Mouse (Mus musculus): Measurements from ENCODE around the gene Ppdpf.

The Ppdpf gene

GRCm38 (mm10) chr2:181187121-181188000 lies at the start of gene Ppdpf:
Gene Ppdpf (plus strand): TSS chr2:181187247.
- DNase-seq (ENCODE audit: extremely low spot score): peak; percentile 92

- no peak for DNase-seq (ENCODE audit: extremely low spot score)
These were observed 47.3 kb upstream of the Ppdpf start for GRCm38 (mm10) chr2:181139641-181140193.

DNA sequence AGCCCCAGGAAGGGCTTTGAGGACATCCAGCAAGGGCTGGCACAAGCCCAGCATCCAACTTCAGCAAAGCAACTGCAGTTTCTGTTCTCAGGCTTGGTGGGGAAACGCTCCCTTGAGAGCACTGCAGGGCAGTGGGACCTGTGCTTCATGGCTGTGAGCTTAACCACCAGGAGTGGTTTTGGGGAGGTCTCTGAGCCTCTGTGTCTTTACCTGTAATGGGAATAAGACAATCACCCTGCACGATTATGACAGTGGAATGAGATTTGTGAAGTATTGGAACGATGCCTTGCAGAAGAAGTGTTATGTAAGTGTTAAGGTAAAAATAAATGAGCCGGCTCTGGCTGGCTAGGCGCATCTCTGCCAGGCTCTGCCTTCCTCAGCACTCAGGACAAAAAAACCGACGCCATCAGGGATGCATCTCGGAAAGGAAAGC lies 44.3 kb upstream of the Ppdpf start:
- DNase-seq (ENCODE audit: extremely low spot score): no peak

DNA sequence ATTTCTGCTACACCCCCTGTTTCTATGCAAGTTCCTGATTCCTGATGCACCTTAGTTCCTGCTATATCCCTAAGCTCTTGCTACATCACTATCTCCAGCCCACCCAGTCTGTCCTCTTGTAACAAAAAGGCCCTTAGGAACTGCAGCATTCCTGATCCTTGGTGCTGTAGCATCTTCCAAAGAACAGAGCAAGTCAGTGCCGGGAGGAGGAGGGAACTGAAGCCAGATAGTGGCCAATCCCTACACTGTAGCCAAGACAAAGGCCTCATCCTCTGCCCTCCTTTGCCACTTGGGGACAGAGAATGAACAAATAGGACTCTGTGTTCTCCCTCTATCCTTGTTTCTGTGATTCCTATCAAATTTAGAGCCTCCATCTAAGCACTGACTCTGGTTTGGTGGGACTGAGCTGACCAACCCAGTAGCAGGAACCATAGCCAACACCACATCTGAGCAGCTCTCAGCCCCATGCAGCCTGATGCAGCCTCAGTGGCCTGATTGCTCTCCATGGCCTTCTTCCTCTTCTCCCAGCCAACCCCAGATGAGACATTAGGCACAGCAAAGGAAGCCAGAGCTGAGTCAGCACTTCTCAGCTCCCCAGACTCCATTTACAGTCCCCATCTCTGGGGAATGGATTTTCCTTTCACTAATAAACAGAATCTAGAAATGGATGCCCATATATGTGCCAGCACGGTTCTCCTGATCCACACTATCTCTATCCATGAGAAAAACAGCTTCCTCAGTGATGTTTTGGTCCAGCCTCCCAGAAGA lies 43.4 kb upstream of the Ppdpf start:
- DNase-seq (ENCODE audit: extremely low spot score): no peak

GRCm38 (mm10) chr2:181144675-181145074 lies 42.4 kb upstream of the Ppdpf start:
- no peak for DNase-seq (ENCODE audit: extremely low spot score)

DNA sequence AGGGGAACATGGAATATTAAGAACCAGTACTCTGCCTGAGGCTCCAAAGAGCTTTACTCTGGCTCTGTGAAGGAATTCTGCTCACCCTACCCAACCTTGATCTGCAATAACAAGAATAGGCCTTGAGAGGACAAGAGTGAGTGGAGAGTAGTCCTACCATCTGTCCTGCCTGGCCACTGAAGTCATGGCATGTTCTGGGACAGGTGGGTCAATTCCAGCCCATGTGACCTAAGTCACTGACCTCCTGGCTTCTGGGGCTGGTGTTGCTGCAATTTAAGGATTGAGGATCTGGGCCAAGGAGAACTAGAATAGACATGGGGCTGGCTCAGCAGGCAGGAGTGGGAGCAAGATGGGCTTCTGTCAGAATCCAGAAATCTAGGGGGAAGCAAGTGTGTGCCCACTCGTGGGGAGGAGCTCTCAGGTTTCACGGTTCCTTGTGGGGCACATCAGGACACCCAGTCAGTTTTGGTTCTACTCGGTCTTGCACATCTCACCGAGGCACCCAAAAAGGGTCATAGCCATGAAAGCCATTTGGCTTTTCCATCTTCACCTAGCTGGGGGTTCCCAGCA lies 40.0 kb upstream of the Ppdpf start:
- no peak for DNase-seq (ENCODE audit: extremely low spot score)

GRCm38 (mm10) chr2:181147546-181148317 lies 39.3 kb upstream of the Ppdpf start:
- DNase-seq (ENCODE audit: extremely low spot score): peak; percentile 40

DNA sequence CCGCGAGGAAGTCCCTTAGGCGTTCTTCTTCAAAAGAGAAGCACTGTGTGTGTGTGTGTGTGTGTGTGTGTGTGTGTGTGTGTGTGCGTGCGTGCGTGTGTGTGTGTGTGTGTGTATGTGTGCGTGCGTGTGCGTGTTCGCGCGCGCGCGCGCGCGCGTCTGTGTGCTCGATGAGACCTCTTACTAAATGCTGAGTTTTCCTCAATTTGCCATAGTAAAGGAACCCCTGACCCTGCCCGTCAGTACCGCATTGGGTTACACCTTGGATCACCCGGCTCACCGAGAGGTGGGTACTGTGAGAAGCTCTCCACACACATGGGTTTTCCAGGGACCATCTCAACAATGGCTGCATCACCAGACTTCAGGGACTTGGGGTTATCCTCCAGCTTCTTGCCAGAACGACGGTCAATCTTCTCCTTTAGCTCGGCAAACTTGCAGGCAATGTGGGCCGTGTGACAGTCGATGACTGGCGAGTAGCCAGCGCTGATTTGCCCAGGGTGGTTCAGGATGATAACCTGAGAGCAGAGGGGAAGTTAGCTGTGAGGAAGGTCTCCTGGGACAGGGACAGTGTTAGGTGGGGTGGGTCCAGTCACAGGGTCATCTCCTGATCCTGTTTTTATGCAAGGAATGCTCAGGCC lies 38.6 kb upstream of the Ppdpf start:
- DNase-seq (ENCODE audit: extremely low spot score): no peak

DNA sequence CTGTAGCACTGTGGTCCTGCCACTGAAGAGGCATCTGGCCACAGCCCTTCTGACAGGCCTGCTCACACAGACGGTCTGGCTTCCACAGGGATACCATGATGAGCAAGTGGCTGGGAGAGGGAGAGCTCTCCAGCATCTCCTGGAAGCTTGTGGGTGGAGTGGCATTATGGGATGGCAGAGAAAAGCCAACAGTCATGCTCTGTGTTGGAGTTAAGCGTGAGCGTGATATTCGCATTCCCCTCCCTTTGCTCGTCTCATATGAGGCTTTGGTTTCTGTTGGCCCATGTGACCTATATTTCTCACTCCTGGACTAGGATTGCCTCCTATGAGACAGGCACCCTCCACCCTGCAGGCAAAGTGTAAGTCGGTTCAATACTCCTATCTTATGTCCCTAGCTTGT lies 36.8 kb upstream of the Ppdpf start:
- DNase-seq (ENCODE audit: extremely low spot score): no peak

DNA sequence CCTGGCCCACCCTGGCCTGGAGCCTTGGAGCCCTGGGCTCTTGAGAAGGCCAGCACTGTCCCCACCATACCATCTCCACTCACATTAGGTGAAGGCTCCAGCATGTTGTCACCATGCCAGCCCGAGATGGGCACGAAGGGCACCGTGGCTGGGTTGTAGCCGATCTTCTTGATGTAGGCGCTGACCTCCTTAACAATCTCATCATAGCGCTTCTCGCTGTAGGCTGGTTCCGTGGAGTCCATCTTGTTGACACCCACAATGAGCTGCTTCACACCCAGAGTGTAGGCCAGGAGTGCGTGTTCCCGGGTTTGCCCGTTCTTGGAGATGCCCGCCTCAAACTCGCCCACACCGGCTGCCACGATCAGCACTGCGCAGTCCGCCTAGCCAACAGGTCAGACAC lies 34.3 kb upstream of the Ppdpf start:
- DNase-seq (ENCODE audit: extremely low spot score): no peak

DNA sequence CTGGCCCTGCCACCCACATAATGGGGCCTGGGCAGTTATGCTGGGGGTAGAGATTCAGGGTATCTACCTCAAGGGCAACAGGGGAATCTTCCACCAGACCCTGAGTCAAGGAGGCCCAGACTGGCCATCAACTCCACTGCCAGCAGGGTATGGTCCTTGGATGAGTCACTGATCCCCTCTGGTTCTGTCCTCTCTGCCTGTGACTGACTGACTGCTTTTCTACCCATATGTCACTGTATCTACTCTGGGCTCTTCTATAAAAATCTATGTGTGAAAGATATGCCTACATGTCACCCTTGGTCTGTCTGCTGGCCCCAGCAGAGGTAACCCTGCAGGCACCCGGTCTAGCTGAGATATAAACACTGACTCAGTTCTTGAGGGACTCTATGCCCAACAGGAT lies 33.9 kb upstream of the Ppdpf start:
- no peak for DNase-seq (ENCODE audit: extremely low spot score)

DNA sequence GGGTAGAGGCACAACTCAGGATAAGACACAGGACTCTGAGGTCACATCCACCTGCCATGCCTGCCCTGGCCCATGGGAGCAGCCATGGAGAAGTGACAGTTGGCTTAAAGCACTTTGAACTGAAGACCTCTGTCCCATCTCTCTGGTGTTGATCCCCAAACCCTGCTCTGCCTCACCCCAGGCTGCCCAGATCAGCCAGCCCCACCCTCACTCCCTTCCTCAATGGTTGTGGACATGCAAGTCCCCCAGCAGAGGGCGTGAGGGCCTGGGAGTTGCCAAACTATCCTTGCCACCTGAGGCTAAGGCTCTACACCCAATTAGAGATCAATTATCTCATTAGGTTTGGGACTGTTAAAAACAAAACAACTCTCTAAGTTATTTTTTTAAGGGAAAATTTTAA lies 33.2 kb upstream of the Ppdpf start:
- no peak for DNase-seq (ENCODE audit: extremely low spot score)

DNA sequence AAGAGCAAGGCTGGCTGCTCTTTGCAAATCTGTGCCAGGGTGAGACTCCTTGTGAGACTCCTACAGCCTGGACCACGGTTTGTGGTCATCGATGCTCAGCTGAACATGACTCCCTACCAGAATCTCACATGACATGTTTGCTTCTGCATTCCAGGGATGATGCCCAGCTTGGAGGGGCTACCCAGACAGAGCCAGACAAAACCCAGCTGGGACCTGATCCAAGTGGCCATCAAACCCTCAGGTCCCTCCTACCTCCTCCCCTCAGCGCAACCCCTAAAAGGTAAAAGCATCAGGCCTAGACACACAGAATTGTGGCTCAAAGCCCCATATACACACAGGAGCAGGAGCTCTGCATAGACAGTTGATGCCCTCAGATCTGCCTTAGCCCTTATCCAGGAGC lies 32.7 kb upstream of the Ppdpf start:
- DNase-seq (ENCODE audit: extremely low spot score): no peak

DNA sequence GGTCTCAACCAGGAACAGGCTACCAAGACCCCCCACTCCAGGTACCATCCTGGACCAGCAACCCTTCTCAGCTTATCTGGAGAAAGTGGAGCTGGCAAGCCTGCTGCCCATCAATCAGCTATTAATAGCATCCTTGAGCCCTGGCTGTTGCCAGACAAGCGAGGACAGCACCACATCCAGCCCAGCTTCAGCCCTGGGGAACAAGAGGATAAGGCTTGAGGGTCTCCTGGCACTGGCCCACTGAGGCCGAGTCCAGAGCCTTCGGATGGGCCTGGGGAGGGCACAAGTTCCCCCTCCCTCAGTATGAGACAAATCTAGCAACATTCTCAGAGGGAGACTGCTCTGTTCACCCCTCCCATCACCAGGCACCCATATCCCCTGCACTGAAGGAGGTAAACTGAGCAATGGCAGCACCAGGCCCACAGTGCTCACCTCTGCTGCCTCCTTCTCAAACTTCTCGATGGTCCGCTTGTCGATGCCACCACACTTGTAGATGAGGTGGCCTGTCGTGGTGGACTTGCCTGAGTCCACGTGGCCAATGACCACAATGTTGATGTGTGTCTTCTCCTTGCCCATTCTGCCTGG lies 32.1 kb upstream of the Ppdpf start:
- no peak for DNase-seq (ENCODE audit: extremely low spot score)

GRCm38 (mm10) chr2:181155801-181156200 lies 31.2 kb upstream of the Ppdpf start:
- DNase-seq (ENCODE audit: extremely low spot score): no peak

GRCm38 (mm10) chr2:181156248-181157121 lies 30.6 kb upstream of the Ppdpf start, which contains the start of gene Eef1a2:
Gene Eef1a2 (minus strand): TSS chr2:181157014.
- DNase-seq (ENCODE audit: extremely low spot score): peak; percentile 3

DNA sequence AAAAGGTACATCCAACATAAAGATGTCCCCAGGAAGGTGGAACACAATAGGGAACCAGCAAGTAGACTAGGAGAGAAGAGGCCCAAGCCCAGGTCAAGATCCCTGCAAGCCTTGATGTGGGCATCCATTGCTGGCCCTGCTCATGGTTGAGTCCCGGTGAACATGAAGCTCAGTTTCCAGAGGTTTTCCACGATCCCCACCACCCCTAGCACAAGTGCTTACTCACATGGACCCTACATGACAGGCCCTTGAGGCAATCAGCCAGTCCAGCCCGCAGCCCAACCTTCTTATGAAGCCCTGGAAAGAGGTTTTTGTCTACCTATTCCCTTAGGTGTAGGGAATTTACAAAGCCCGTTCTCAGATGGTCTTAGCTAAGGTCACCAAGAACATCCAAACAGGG lies 29.9 kb upstream of the Ppdpf start:
- no peak for DNase-seq (ENCODE audit: extremely low spot score)

- DNase-seq (ENCODE audit: extremely low spot score): no peak
These were observed 29.2 kb upstream of the Ppdpf start for GRCm38 (mm10) chr2:181157716-181158302.

GRCm38 (mm10) chr2:181158471-181158870 lies 28.6 kb upstream of the Ppdpf start:
- DNase-seq (ENCODE audit: extremely low spot score): no peak
